Mouse (Mus musculus) CD4-positive, CD25-positive, alpha-beta regulatory T cell, adult 4 months (primary cell): ENCODE data around the gene Zbtb20. TPM values are rescaled to one million over a fixed set of nuclear protein-coding genes. Genes with fewer than 3 reads are reported as not detected.

Experiments used
- ATAC-seq: one replicate; pipeline ENCODE4 v1.8.0; 2017
- polyA plus RNA-seq, 2 experiments: library from polyadenylated mRNA; unstranded; fragments of 100-300 nt; shearing (Covaris generic); gene quantifications; one replicate each; pipeline ENCODE4 v1.2.1; 2017

Zbtb20 gene
- polyA plus RNA-seq, 2 experiments from 2014 or later, result 87.0 to 104 TPM

DNA sequence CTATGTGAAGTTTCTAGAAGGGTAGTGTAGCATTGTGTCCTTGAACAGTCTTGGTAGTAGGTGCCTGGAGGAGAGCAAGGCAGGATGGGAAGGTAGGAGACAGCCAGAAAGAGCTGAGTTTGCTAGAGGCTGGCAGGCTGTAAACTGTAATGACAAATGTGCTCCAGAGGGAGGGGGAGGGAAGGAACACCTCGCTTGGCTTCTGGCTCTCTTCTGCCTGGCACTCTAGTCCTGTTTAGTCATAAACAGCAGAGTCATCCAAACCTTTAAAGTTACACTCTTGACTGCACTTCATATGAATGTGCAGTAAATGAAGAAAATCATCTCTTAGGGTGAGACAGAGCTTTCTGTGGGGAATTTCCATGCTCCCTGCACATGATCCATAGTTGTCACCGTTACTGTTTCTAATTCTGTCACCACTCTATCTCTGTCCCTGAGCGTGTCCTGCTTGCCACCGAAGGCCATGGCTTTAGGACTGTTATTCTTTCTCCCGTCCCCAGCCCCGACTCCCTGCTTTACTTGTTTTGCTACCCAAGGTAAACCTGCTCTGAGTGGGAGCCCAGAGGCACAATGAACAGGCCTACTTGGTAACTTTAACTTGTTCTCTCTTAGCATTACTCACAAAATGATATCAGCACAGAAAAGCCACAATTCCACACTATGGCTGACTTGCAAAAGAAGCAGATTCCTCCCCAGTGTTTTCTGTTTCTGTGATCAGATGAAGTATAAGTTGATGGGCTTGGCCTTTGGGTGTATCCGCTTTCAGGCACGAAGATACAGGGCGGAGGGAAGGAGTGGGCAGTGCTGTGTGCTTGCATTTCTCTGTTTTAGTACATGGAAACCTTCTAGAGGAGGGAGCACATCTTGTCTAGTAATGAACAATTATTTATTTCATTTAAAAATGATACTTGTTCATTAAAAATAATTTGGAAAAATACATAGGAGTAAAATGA is 427.8 kb downstream of the Zbtb20 start:
- peak; percentile 56 for ATAC-seq

GRCm38 (mm10) chr16:43309968-43310431 is 434.3 kb downstream of the Zbtb20 start:
- ATAC-seq, result no peak

GRCm38 (mm10) chr16:43324009-43324408 is 448.3 kb downstream of the Zbtb20 start:
- ATAC-seq, result no peak

GRCm38 (mm10) chr16:43328221-43328620 is 452.5 kb downstream of the Zbtb20 start:
- ATAC-seq, result no peak

DNA sequence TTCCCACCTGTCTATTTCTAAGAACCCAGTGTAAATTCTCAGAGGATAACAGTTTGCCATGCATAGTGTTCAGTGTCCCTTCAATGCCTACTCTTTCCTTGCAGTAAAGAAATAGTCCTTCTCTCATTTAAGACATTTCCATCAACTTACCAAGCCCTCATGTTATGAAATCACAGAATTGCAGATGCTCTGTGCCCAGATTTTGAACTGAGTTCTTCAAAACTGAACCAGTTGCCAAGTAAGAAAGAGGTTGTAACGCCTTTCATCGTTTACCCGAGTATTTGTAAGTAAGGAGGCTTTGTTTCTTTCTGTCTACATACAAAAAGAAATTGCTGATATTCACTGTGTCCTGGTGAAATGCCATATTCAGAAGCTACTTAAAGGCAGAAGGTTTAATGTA is 454.5 kb downstream of the Zbtb20 start:
- ATAC-seq, result no peak

GRCm38 (mm10) chr16:43331440-43331839 is 455.8 kb downstream of the Zbtb20 start:
- no peak for ATAC-seq

GRCm38 (mm10) chr16:43332734-43333133 is 457.1 kb downstream of the Zbtb20 start:
- no peak for ATAC-seq

- ATAC-seq, result no peak
Measured at GRCm38 (mm10) chr16:43333265-43333664, 457.6 kb downstream of the Zbtb20 start.

- no peak for ATAC-seq
Measured at GRCm38 (mm10) chr16:43334411-43335150, 458.9 kb downstream of the Zbtb20 start.

GRCm38 (mm10) chr16:43335151-43335823 is 459.6 kb downstream of the Zbtb20 start:
- ATAC-seq, result no peak

GRCm38 (mm10) chr16:43335824-43336215 is 460.1 kb downstream of the Zbtb20 start:
- no peak for ATAC-seq

DNA sequence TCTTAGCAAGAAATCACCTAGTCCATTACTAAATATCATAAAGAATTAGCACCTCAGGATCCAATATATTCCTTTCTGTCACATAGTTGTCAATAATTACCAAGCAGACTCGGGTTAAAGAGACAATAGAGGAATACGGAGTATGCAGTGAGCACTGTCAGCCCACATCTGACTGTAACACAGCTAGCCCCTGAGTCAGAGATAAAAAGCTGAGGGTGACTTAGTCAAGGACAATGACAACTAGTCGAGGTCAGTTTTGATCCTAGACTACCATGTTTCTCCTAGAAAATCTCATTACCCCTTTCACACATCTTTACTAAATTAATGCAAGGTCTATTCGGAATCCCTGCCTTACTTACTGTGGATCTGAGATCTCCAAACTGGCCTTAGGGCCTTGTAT is 465.0 kb downstream of the Zbtb20 start:
- no peak for ATAC-seq

GRCm38 (mm10) chr16:43341916-43342455 is 466.3 kb downstream of the Zbtb20 start:
- no peak for ATAC-seq

GRCm38 (mm10) chr16:43346094-43346493 is 470.4 kb downstream of the Zbtb20 start:
- ATAC-seq, result no peak

GRCm38 (mm10) chr16:43355776-43356645 is 480.3 kb downstream of the Zbtb20 start:
- no peak for ATAC-seq

DNA sequence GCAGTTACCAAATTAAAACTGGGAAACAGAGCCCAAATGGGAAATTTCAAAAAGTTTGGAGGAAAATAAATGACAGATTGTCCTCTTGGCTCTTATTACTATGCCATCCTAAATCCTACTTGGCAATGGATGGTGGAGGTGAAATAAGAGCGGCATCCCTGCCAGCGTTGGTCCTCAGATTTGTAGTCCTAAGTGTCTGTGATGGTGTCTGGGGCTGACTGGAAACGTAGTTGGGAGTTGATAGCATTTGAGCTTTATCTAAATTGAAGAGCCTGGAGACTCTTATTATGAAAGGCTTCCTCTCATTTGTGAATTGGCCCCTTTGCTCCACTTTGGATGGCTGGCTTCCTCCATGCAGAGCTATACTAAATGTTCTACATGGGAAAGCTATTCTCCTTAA is 483.9 kb downstream of the Zbtb20 start:
- ATAC-seq, result no peak

GRCm38 (mm10) chr16:43360112-43360511 is 484.4 kb downstream of the Zbtb20 start:
- no peak for ATAC-seq

- ATAC-seq, result no peak
Measured at GRCm38 (mm10) chr16:43360838-43361480, 485.3 kb downstream of the Zbtb20 start.

- no peak for ATAC-seq
Measured at GRCm38 (mm10) chr16:43362651-43363300, 487.1 kb downstream of the Zbtb20 start.

DNA sequence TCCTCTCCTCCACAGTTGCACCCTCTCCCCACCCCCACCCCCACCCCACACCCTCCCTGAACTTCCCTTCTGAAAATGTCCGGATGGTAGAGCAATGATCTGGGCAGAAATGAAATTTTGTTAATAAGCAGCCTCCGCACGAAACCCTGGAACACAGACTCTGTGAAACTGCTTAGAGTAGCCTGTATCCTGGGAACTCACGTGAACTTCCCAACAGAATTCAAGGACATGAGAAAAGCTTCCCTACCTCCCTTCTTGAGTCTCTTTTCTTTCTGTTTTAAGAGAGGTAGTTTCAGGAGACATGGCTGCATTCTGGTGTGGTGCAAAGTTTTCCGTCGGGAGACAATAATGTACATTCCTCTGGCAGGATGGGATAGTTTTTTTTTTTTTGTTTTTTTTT is 487.6 kb downstream of the Zbtb20 start:
- ATAC-seq, result no peak
